Mouse (Mus musculus): ENCODE measurements around the gene Syde2.
A peak's percentile ranks its signal among the peaks of the same experiment; 100 is the strongest.
"Not testable (repeated sequence)": the region's sequence is repeated elsewhere in the genome, so short reads cannot be mapped to it uniquely, and the experiment has no call there.

Gene Syde2

DNA sequence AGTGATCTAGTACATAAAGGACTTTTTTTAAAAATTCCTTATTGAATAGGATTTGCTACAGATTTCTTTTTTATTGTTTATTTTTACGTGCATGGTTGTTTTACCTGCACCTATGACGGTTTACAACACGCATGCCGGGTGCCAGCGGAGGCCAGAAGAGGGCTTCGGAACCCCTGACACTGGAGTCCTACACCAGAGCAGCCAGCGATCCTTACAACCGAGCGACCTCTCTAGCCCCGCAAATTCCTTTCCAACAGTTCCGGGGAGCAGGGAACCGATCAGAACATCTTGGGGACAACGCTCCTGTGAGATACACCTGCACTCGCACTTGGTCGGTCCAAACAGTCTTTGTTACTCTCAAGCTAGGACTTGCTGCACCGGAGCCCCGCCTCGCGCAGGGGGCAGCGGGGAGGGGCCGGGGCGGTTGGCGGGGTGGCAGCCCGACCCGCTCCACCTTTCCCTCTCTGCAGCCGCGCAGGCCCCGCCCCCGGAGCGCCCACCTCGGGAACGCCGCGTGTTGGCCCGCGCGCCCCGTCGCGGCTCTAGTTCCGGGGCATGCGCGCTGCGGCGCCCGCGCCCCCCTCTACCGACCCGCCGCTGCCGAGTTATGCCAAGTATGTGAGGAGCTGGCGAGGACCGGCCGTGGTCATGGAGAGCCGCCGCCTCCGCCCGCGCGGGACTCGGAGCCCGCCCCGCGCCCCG is at the start of gene Syde2:
Syde2 (plus strand) TSS at position 603 of the 702 bp plus-strand sequence.
- peak; percentile 87 for DNase-seq (ENCODE audit: low spot score)

DNA sequence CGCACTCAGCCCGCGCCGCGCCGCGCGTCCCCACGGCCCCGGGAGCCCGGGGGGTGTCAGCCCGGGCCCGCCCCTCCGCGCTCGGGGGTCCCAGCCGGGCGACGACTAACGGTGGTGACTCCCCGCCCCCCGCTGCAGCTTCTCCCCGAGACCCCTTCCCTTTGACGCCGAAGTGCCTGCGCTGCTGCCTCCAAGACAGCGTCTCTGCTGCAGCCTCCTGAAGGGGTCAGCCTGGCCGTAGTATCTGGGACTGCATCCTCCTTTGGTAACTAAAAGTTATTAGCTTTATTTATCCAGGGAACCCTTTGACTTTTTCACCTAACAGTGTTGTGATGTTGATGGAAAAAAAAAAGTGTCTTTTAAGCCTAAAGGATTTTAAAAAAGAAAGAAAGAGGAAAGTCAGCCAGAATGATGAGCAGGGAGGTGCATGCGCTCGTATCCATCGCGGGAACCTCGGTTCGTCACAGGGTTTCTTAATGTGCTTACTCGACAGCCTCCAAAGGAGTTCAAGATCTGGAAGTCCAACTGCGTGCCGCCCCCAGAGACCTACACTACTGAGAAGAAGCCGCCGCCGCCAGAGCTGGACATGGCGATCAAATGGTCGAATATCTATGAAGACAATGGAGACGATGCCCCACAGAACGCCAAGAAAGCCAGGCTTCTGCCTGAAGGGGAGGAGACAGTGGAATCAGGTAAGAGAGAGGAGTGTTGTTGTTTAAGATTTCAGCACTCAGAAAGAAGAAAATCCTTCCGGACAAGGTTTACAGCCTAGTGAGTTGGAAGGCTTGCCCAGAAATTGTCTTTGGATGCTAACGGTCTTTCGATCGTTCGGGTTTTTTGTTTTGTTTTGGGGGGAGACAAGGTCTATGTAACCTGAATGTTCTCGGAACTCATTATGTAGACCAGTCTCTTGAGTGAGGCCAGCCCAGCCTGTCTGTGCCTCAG is 49.0 kb upstream of the Syde2 start:
- no peak for DNase-seq (ENCODE audit: low spot score)

DNA sequence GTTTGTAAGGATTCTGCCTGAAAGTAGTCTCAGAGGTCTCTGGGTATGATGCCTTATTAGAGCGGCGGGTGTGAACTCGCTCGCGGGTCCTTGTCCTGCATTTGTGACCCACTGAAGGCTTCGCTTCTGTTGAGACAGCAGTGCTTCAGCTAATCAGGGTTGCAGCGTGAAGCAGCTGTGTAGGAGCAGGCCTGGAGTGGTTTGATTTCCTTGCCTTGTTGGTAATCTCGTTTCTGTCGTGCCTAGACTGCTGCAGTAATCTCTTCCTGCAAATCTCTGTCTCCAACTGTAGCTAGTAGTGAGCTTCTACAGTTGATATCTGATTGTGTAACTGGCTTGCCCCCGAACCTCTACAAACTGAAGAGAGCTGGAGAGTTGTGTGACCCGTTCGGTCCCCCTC is 48.3 kb upstream of the Syde2 start:
- DNase-seq (ENCODE audit: low spot score) = no peak

DNA sequence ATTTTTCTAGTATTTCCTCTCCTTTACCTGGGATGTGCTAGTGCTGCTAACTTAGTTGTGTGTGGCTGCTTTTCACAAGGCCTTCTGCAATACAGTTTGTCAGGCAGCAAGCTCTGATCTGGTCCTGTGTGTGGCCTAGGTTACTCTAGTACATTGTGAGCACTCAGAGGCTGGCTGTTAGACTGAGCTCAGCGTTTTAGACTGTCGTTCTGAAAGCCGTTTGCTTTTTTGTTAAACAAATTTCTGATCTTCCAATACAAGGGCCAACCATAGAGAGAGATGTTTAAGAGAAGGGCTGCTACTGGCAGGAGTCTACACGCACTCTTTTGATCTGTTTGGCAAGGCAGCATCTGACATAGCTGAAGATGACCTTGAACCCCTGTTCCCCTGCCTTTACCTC is 47.7 kb upstream of the Syde2 start:
- DNase-seq (ENCODE audit: low spot score) = no peak

DNA sequence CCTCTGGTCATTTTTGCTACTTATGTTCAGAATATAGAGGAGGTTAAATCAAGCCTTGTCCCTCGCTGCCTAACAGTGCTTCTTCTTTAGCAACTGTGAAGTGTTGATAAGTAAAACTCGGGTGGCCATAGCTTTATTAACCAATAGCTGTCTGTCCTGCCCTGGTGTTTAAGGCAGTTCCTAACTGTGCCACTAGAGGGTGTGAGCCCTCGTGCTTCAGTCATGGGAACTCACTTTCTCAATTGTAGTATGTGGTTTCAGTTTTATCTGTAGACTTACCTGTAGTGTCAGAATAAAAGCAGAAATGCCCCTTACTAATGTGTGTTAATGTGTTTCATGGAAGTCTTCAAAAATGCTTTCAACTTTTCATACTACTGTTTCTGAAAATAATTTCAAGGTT is 45.7 kb upstream of the Syde2 start:
- DNase-seq (ENCODE audit: low spot score) = peak; percentile 70

DNA sequence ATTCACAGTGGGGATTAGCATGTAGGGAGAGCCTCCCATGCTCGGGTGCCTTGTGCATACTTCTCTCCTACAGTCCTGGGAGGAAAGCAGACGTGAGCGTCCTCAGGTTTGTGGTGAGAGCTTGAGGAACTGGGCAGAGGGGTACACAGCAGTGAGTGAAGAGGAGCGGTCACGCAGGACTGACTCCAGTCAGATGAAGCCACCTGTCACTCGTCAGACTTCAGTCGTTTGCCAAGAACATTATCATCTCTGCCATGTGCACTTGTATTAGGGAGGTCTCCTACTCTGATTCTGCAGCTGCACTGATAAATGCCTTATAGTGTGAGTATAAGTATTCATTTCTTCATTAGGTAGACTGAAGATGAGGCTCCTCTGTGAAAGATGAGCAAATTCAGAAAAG is 43.3 kb upstream of the Syde2 start:
- no peak for DNase-seq (ENCODE audit: low spot score)

DNA sequence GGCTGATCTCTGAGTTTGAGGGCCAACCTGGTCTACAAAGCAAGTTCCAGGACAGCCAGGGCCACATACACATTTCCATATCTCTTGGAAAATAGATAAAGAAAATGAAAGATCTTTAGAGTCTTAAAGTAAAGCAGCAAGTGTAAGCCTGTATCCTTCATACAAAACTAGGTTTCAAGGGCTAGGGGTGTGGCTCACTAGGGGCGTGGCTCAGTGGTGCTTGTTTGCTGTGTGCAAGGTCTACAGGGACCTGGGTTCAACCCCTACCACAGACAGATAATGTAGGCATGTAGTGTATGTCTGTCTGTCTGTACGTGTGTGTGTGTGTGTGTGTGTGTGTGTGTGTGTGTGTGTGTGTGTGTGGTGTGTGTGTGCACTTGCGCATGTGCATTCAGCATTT is 41.8 kb upstream of the Syde2 start:
- no peak for DNase-seq (ENCODE audit: low spot score)

DNA sequence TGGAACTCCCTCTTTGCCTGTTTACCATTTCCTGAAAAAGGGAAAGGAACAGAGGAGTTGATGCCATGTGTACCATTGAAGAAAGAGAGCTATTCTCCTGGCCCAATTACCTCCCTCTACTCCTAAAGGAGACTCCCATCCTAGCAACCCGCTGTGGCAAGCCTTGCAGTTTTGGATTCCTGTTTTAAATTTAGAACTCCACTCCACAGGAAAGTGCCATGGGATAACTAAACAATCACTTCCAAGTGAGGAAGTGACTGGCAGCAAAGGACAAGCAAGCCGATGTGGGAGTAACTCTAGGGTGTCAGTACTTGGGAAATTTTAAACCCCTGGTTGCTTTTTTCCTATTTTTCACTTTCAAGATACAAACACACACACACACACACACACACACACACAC is 41.0 kb upstream of the Syde2 start:
- DNase-seq (ENCODE audit: low spot score) = no peak

DNA sequence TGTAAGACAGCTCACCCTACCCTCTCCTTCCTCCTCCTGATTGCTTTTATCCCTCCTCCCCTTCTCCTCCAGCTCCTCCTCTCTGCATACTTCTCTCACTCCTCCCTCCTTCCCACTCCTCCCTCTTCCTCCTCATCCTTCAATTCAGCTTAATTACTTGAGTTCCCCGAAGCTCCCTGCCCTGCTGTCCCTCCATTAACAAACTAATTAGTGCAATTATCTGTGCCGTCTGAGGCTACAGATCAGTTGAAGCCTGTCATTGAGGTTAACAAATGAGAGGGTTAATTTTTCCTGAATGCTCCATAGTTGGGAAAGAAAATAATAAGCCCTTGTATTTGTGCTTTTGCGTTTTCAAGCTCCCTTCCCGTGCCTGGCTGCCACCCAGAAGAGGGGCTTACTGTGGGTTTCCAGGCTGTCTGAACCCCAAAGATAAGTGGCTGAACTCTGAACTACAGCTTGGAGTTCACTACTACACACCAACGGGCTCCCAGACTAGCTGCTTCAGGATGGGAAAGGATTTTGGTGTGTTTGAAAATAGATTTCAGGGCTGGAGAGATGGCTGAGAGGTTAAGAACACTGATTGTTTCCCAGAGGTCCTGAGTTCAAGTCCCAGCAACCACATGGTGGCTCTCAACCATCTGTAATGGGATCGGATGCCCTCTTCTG is 40.0 kb upstream of the Syde2 start:
- DNase-seq (ENCODE audit: low spot score) = no peak

DNA sequence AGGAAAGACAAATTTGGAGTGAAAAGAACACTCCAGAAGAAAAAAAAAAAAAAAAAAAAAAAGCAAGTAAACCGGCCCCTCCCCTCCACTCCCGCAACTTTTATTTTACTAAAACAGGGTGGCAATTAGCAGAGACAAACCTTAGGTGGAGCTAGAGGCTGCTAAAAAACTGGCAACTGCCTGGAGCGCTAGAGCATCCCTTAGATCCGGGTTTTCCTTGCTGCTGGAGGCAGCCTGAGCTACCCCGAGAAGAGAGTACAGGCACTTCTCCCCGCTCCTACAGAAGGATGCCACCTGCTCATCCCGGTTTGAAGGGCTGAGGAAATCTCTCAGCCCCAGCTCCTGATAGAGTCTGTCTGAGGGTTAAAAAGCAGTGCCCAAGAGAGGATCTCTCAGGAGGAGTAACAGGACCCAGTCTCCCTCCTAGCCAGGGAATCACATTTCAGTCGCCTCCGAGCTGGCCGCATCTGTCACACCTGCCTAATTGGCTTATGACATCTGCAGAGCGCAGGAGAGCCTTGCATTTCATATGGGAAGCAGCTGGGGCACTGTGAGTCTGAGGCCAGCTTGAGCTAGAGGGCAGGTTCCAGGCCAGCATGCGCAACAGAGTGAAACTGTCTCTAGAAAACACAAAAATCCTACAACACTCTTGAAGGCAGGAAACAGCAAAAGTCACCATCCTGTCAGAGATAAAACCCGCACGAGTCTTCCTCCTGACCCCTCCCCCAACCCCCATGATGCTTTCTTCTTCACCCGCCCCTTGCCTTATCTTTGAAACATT is 37.4 kb upstream of the Syde2 start:
- peak; percentile 57 for DNase-seq (ENCODE audit: low spot score)

DNA sequence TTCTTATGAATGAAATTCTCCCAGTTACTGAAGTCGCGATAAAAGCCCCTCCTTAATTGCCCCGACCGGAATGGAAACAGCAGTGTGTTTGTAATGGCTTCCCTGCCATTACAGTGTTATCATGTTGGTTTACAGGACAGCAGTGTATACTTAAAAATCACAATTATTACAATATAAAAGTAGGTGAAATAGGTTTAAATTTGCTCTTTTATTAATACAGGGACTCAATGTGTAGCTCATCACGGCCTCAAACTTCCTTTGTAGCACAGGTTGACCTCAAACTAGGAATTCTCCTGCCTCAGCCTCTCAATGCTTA is 36.9 kb upstream of the Syde2 start:
- no peak for DNase-seq (ENCODE audit: low spot score)

DNA sequence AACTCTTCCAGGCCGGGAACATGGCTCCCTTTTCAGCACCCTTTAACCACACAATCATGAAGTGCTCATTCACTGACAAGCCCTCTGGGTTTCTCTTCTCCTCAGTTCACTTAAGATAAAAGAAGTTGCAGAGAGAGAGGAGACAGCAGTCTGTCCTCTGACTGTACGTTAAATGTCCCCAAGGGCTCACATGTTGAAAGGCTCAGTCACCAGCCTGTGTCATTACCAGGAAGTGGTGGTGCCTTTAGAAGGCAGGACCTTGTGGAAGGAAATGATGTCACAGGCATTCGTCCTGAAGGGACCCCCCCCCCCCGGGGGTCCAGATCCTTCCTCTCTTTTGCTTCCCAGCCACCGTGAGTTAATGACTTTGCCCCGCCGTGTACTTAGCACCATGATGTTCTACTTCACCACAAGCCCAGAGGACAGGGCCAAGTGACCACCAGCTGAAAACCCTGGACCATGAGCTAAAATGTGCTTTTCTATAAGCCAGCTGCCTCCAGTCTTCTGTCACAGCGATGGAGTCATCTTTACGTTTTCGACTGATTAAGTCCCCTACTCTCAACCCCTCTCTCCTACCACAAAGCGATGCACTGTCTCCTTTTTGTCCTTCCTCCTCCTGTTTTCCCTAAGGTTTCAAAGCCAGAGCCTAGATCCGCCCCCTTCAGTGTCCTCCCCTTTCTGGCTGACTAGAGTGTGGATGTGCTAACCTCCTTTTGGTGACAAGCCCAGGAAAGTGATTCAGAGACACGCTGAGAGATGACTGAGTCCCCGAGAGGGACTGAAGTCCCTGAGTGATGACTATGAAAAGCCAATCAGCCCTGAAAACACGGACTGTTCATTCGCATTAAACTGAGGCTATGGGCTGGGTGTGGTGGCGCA is 36.1 kb upstream of the Syde2 start:
- no peak for DNase-seq (ENCODE audit: low spot score)

DNA sequence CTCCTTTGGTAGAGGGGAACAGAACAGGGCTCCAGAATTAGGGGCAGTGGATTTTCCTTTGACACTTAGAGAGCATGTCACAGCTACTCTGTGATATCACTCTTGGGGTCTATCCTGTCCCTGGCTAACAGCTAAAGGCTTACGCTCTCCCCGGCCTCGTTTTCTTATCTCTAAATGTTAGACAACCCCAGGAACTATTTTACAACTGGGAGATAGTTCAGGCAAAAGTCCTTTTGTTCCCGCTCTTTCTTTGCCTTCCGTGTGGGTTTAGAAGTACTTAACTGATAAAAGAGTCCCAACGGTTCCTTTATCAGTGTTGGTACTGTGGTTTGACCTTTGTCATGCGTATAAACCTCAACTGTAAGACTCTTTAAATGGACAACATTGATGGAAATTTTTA is 34.7 kb upstream of the Syde2 start:
- no peak for DNase-seq (ENCODE audit: low spot score)

DNA sequence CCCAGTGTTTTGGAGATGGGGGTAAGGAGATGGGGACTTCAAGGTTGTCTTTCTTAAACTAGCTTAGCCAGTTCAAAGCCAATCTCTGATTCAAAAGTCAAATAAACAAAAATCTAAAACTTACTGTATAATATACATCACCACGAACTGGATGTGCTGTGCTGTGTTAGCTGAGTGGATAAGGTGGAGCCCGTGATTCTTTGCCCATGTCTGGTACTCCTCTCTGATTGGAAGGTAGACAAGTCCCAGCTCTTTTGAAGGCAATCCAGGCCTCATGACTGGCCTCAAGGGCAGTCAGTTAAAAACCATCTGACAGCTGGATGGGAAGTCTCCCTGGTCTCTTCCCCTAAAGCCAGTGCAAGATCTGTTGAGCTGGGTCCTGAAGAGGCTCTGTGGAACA is 34.3 kb upstream of the Syde2 start:
- DNase-seq (ENCODE audit: low spot score) = no peak

DNA sequence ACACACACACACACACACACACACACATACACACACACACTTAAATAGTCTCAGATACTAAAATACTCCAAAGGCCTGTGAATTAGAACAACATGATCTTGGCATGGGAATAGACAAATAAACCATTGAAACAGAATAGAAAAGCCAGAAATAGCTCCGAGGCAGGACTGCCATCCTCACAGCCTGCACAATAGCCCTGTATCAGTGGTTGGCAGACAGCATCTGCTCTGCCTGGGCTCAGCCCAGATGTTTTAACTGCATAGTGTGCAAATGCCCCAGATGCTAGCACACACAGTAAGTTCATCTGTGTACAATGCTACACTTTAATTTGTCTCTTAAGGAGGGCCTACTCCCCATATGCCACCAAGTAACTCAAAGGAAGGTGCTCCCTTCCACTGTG is 27.8 kb upstream of the Syde2 start:
- no peak for DNase-seq (ENCODE audit: low spot score)

DNA sequence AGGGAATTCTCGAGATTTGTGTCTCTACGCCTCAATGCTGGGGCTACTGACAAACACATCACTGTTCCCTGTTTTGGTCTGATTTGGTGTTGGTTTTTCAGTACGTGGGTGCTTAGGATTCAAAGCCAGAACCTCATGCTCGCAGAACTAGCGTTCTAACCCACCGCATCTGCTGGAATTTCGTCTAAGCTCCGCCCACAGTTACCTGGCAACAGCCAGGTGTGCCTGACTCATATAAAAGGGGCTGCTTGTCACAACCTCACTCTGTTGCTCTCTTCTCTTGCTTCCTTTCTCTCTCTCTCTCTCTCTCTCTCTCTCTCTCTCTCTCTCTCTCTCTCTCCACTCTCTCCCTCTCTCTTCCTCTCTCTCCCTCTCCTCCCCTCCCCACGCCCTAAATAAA is 25.3 kb upstream of the Syde2 start:
- no peak for DNase-seq (ENCODE audit: low spot score)

DNA sequence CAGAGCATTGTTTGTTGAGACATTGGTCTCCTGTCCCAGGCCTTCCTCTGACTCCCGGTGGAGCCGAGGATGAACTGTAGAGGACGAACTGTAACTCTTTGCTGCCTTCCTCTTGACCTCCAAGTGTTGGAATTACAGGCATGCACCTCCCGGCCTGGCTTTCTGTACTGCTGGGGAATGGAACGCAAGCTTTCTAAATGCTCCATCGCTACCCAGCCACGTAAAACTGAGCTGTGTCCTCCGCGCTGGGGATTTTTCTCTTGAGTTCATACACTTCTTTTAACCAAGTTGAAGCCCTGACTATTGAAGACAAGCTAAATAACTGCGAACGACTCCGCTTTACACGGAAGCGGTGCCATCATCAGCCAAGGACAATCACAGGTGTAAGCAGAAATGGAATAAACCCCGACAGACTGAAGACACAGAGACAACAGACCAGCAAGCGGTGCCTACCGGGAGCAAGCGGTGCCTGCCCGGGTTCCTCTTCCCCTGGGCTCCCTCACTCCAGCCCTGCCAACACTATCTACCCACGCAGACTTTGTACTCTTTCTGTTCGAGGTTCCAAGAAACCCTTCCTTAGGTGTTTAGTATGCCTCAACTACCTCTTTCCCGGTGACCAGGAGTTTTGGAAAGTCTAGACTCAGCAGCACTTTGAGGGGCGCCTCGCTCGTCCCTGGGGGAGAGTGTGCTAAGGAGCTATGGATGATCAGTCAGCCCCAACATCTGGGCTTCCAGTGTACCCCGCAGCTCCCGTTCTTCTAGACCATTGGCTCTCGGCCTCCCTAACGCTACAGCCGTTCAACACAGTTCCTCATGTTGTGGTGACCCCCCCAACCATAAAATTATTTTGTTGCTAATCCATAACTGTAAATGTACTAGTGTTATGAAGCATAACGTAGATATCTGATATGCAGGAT is 24.3 kb upstream of the Syde2 start:
- DNase-seq (ENCODE audit: low spot score) = no peak

DNA sequence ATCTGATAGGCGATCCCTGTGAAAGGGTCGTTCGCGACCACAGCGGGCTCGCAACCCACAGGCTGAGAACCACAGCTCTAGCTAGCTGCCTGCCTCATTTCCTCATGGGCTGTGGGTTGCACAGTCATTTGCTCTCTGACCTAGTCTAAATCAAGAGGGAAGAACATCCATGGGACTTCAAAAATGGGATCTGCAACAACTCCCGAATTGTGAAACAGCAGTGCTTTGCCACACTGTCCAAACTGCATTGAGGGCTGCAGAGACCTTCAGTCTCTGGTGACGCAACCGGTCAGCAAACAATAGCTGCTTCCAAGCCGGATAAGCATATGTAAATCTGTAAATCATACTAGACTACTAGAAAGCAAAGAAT is 23.7 kb upstream of the Syde2 start:
- DNase-seq (ENCODE audit: low spot score) = peak; percentile 44

DNA sequence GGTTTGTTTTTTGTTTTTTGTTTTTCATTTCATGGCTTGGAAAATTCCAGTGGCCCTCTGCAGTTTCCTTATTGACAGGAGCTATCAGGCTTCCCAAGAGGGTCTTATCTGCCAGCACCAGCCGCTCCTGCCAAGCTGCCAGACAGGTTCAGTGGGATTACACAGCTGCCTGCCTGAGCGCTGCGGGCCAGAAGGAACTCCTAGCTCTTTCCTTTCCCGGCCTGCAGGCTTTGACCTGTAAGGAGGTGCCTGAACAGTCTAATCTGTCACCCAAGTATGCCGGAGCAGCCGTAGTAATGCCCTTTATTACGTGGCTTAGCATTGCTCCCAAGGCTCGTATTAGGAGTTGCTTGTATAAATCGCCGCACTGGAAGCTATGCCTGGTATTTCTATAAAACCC is 23.2 kb upstream of the Syde2 start:
- peak; percentile 88 for DNase-seq (ENCODE audit: low spot score)

DNA sequence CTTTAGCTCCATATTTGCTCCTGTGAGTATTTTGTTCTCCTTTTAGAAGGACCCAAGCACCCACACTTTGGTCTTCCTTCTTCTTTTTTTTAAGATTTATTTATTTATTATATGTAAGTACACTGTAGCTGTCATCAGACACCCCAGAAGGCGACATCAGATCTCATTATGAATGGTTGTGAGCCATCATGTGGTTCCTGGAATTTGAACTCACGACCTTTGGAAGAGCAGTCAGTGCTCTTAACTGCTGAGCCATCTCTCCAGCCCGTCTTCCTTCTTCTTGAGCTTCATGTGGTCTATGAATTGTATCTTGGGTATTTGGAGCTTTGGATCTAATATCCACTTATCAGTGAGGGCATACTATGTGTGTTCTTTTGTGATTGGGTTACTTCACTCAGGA is 22.1 kb upstream of the Syde2 start:
- DNase-seq (ENCODE audit: low spot score) = not testable (repeated sequence)

Measured in urinary bladder, postnatal 14 days (tissue).